Mouse (Mus musculus): Measurements from ENCODE around the gene Gm21987. TPM values are rescaled to one million over a fixed set of nuclear protein-coding genes. Genes with fewer than 3 reads are reported as not detected.

The Gm21987 gene
- total RNA-seq, 4 experiments from 2014 or later: not detected

- no peak for DNase-seq (ENCODE audit: low spot score)
Measured at GRCm38 (mm10) chr16:38370633-38371374, 24.0 kb downstream of the Gm21987 start.

DNA sequence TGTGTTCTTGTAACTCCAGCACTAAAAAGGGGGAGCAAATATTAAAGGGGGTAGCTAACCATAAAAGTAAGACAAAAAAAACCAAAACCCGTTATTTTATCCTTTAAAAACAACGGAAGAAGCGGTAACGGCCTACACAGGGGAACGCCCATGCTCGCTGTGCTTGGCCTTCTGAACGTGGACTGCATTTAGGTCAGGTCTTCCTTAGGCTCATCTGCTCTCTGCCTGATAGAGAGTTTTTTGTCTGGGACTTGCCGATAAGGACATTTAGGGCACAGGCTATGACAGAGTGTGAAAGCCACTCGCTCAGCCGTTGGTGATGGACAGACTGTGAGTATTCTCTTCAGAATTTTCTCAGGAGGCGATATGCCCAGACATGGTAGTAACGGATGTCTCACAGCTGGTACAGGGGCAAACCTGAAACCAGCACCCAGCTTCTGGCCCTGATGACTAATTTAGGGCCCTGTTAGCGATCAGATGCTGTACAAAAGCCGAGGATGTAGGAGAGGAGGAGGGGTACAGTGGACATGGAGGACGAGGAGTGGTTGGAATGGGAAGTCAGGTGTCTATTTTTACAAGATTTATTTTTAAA lies 25.0 kb downstream of the Gm21987 start:
- DNase-seq (ENCODE audit: low spot score): no peak

DNA sequence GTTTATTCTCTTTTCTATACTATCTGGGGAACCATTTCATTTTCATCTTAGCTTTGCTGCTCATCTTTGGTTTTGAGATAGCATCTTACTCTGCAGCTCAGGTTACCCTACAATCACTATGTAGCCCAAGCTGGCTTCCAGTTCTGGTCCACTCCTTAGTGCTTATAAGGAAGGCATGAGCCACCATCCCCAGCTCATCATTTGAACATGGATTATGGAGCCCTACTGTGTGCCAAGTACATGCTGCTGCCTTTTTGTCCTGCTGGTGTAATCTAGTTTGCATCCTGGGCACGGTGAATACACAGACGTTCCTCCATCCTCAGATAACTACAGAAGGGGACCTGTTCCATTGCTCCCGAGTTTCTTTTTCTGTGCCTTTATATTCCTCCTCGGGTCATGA lies 26.0 kb downstream of the Gm21987 start:
- no peak for DNase-seq (ENCODE audit: low spot score)

GRCm38 (mm10) chr16:38373439-38373838 lies 26.6 kb downstream of the Gm21987 start:
- DNase-seq (ENCODE audit: low spot score): no peak

DNA sequence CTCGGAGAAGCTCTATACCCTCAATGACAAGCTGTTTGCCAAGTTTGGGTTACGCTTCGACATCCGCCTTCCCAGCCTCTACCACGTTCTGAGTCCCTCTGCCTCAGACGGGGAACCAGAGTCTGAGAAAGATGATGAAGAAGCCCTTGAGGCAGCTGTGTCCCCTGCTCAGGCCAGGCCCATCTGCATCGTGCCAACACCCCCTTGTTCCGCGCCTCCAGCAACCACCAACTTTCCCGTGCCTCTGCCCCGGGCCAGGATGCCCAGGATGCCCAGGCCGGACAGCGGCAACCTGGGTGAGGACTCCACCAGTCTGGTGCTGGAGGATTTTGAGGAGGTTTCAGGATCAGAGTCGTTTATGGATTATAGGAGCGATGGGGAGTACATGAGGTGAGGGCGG lies 27.1 kb downstream of the Gm21987 start:
- no peak for DNase-seq (ENCODE audit: low spot score)

GRCm38 (mm10) chr16:38374379-38375140 lies 27.7 kb downstream of the Gm21987 start:
- DNase-seq (ENCODE audit: low spot score): no peak

DNA sequence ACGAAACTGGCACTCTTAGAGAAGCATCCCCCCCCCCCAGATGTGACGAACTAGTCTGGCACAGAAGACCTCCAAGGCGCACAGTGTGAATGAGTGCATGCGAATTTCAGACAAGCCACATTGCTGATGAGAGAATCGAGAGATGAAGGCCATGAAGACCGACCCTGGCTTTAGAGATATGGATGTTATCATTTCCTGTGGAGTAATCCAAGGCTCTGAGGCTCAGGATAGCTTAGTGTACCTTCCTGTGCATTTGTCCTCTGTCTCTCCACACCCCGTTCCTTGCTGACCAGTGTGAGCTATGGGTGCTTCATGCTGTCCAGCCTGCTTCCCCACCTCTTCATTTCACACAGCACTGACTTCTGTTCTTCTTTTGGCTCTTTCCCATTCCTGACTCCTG lies 28.3 kb downstream of the Gm21987 start:
- no peak for DNase-seq (ENCODE audit: low spot score)

DNA sequence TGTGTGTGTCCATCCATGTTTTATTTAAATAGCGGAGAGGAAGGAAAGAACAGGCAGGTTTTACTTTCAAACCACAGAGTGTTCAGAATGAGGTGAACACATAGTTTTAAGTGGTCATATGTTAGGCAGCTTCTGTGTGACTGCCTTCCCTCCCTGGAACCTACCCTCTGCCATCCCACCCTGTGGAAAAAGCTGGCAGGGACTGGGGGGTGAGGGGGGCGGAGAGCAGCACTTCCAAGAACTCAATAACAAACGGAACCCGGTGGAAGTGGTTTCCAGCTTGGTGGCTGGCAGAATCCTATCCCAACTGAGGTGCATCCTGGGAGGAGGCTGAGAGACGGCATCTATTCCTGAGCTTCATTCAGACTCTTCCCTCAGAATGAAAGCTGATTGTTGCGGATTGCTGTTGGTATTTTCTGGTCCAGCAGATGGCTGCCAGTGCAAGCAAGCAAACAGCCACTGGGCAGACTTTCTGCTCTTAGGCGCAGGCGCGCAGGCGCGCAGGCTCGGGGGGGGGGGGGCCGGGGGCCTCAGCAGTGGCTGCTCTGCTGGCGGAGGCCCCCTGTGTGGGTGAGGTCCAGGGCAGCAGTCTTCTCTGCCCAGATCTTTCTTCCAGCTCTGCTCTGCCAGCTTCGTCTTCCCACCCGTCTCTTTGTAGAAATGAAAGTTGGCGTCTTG lies 29.5 kb downstream of the Gm21987 start:
- no peak for DNase-seq (ENCODE audit: low spot score)

DNA sequence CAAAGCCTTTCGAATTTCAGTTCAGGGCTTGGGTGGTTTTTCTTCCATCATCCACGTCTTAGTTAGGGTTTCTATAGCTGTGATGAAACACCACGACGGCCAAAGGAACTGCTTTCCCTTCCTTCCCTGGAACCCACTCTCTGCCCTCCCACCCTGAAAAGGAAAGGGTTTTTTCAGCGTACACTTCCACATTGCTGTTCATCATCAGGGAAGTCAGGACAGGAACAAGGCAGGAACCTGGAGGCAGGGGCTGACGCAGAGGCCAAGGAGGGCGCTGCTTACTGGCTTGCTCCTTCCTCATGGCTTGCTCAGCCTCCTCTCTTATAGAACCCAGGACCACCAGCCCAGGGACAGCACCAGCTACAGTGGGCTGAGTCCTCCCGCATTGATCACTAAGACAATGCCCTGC lies 30.0 kb downstream of the Gm21987 start:
- DNase-seq (ENCODE audit: low spot score): no peak

GRCm38 (mm10) chr16:38377546-38377945 lies 30.7 kb downstream of the Gm21987 start:
- DNase-seq (ENCODE audit: low spot score): no peak

DNA sequence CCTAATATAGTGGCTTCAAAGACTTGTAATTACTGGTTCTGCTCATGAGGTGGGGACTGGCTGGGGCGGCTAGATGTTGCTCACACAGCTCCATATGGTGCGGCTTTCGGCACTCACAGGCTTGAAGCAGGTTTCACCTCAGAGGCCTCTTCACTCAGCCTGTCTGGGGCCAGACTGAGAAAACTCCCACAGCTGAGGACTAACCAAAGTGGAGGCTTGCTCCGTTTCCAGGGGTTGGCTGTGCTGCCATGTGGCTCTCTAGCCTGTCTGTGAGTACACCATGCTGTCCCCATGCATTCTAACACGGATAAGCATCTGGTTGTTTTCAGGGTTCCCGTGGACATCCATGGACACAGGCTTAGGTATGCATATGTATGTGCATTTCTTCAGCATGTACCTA lies 31.8 kb downstream of the Gm21987 start:
- DNase-seq (ENCODE audit: low spot score): no peak

DNA sequence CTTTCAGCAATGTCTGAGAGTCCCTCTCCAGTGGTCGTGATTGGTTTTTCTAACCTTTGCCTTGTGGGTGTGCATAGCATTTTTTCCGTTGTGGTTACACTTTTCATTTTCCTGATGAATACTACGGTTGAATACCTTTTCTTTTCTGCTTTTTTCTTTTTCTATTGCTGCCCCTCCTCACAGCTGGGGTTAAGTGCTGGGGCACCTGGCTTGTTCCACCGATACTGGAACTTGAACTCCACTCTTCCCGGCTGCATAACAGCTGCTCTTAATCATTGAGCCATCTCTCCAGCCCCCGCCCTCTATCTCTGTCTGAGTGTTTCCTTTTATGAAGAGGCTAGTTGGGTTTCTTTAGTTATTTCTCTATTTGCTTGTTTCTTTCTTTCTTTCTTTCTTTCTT lies 32.2 kb downstream of the Gm21987 start:
- no peak for DNase-seq (ENCODE audit: low spot score)

DNA sequence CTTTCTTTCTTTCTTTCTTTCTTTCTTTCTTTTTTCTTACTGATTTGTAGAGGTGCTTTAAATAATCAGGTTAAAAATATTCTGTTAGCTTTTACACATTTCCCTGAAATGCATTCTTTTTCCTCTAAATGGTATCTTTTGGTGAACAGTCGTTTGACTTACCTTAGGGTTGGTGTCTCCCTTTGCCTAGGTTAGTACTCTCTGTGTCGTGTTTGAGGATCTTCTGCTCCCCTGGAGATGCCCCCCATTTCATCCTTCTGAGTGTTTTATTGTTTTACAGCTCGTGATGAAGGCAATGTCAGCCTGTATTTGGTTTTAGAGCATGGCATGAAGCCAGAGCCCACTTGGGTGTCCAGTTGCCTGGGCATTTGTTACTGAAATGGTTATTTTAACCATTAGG lies 32.7 kb downstream of the Gm21987 start:
- no peak for DNase-seq (ENCODE audit: low spot score)

DNA sequence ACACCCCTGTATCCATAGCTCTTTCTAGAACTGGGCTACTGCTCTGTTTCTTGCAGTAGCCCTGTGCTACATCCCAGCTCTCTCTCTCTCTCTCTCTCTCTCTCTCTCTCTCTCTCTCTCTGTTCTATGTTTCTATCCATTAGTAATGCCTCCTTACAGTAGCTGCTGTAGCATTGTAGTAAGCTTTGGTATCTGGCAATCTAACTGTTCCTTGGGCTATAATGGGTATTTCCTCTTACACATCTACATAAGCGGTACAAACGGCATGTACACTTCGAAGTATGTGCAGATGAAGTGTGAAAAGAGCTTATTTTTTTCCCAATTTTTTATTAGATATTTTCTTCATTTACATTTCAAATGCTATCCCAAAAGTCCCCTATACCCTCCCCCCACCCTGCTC lies 33.1 kb downstream of the Gm21987 start:
- no peak for DNase-seq (ENCODE audit: low spot score)

GRCm38 (mm10) chr16:38383683-38384082 lies 36.8 kb downstream of the Gm21987 start:
- no peak for DNase-seq (ENCODE audit: low spot score)

- DNase-seq (ENCODE audit: low spot score): no peak
Measured at GRCm38 (mm10) chr16:38385184-38385634, 38.4 kb downstream of the Gm21987 start.

GRCm38 (mm10) chr16:38385700-38386099 lies 38.9 kb downstream of the Gm21987 start:
- DNase-seq (ENCODE audit: low spot score): no peak

GRCm38 (mm10) chr16:38387389-38387788 lies 40.5 kb downstream of the Gm21987 start:
- no peak for DNase-seq (ENCODE audit: low spot score)

GRCm38 (mm10) chr16:38388757-38389156 lies 41.9 kb downstream of the Gm21987 start:
- no peak for DNase-seq (ENCODE audit: low spot score)

GRCm38 (mm10) chr16:38389284-38389893 lies 42.5 kb downstream of the Gm21987 start:
- no peak for DNase-seq (ENCODE audit: low spot score)

DNA sequence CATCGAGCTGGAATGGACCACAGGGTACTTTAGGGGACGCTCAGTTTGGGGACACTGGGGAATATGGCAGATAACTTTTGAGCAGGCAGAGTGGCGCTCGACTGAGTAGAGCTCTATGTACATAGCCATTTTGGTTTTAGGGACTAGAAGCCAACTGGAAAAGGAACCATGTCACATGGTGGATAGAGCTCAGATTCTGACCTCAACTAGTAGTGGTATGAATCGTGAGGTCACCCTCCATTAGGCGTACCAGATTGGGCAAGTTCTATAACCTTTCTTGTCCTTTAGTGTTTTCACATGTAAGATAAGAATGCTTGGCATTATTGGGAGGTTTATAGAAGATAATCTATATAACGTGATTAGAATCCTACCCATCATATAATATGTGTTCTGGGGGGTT lies 43.5 kb downstream of the Gm21987 start:
- no peak for DNase-seq (ENCODE audit: low spot score)

Data from heart, adult 8-10 months (tissue).